Mouse (Mus musculus): ENCODE data around the gene Sept9. TPM values are rescaled to one million over a fixed set of nuclear protein-coding genes. Genes with fewer than 3 reads are reported as not detected.

Sept9 gene
- polyA plus RNA-seq, 1 experiment, result 38.4 TPM

DNA sequence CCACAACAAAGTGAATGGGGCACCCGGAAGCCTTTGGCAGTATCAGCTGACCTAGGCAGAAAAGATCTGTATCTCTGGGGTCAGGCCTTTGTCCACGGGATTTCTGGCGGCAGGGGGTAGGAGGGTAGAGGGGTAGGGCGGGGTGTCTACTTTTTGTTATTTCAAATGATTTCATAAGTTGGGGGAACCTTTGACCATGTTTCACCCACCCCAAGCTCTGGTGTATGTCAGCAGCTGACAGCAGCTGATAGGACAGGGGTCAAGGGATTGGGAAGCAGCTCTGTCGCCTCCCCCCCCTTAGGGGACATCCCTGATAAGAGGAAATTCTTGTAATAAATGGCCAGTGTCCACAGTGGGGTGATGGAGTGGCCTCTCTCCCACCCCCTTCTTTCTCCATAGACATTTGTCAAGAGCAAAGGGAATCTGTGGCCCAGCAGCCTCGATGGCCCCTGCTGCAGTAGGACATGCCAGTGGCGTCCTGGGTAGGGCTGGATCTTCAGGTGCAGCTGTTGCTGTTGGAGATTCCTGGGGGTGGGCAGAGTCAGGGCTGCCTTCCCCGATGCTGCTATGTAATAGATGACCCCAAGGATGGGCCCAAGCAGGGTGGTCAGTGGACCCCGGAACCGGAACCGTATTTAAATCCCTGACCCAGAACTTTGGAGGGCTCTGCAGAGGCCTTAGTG is 145.0 kb downstream of the Sept9 start:
- no peak for DNase-seq (ENCODE audit: low spot score)

- DNase-seq (ENCODE audit: low spot score), result no peak
Measured at GRCm38 (mm10) chr11:117345022-117345765, 145.7 kb downstream of the Sept9 start.

DNA sequence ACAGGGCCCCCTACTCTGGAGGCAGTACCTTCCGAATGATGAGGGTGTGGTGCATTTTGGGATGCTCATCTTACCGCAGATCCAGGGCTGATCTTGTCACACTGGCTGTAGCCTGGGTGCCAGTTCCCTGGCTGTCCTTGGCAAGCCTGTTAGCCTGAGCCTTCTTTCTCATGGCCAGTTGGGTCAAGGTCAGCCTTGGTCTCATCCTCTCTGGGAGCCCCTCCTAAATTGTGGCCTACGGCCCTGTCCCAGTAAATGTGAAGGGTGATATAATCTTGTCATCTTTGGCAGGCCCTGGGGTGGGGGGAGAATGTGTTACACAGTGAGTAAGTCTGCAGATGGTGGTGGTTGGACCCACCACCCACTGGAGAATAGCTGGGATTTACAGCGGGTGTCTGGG is 147.8 kb downstream of the Sept9 start:
- no peak for DNase-seq (ENCODE audit: low spot score)

- DNase-seq (ENCODE audit: low spot score), result no peak
Measured at GRCm38 (mm10) chr11:117348429-117349103, 149.1 kb downstream of the Sept9 start.

GRCm38 (mm10) chr11:117349429-117350363 is 150.2 kb downstream of the Sept9 start:
- no peak for DNase-seq (ENCODE audit: low spot score)

GRCm38 (mm10) chr11:117350462-117351222 is 151.2 kb downstream of the Sept9 start:
- no peak for DNase-seq (ENCODE audit: low spot score)

- DNase-seq (ENCODE audit: low spot score), result no peak
Measured at GRCm38 (mm10) chr11:117353126-117353525, 153.7 kb downstream of the Sept9 start.

GRCm38 (mm10) chr11:117354107-117354506 is 154.6 kb downstream of the Sept9 start:
- no peak for DNase-seq (ENCODE audit: low spot score)

GRCm38 (mm10) chr11:117356937-117357336 is 157.5 kb downstream of the Sept9 start:
- no peak for DNase-seq (ENCODE audit: low spot score)

GRCm38 (mm10) chr11:117357916-117358639 is 158.6 kb downstream of the Sept9 start:
- peak; percentile 87 for DNase-seq (ENCODE audit: low spot score)

- DNase-seq (ENCODE audit: low spot score), result no peak
Measured at GRCm38 (mm10) chr11:117359161-117359560, 159.7 kb downstream of the Sept9 start.

GRCm38 (mm10) chr11:117359870-117360269 is 160.4 kb downstream of the Sept9 start:
- DNase-seq (ENCODE audit: low spot score), result no peak

DNA sequence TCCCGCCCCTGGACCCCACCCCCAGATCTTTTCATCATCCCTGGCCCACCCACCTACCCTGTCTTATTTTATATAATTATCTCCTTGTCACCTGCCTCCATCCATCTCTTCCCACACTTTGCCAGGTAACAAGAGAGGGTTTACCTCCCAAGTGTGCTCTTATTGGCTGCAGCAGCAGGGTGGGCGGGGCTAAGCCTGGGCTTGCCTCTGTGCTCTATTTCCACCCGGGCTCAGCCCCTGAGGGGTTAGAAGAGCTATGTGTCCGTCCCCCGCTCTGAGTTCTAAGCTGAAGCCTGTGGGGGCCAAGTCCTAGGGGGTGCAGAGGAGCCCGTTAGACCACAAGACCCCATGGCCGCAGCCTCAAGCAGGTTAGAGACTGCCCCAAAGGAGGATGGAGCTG is 161.1 kb downstream of the Sept9 start:
- no peak for DNase-seq (ENCODE audit: low spot score)

GRCm38 (mm10) chr11:117362307-117362706 is 162.8 kb downstream of the Sept9 start:
- DNase-seq (ENCODE audit: low spot score), result no peak

DNA sequence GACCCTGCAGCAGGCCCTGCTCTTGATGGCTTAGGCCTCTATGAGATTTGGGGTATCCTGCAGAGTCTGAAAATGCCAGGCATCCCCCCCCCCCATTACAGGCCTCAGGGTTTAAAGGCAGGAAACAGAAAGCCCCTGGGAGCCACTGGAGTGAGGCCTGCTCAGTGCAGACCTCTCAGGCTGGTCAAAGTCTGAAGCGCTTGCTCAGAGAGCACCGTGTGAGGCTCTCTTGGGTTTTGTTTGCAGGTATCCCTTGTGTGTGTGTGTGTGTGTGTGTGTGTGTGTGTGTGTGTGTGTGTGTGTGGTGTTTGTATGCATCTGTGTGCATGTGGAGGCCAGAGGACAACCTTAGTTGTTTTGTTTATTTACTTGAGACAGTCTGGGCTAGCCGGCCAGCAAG is 164.5 kb downstream of the Sept9 start:
- DNase-seq (ENCODE audit: low spot score), result no peak

GRCm38 (mm10) chr11:117366426-117366825 is 167.0 kb downstream of the Sept9 start:
- no peak for DNase-seq (ENCODE audit: low spot score)

- DNase-seq (ENCODE audit: low spot score), result no peak
Measured at GRCm38 (mm10) chr11:117366861-117367357, 167.4 kb downstream of the Sept9 start.

- DNase-seq (ENCODE audit: low spot score), result no peak
Measured at GRCm38 (mm10) chr11:117367937-117368336, 168.5 kb downstream of the Sept9 start.

GRCm38 (mm10) chr11:117369347-117369746 is 169.9 kb downstream of the Sept9 start:
- no peak for DNase-seq (ENCODE audit: low spot score)

GRCm38 (mm10) chr11:117370262-117370850 is 170.9 kb downstream of the Sept9 start:
- no peak for DNase-seq (ENCODE audit: low spot score)
